Mouse (Mus musculus): ENCODE results near the gene Usp37. TPM values are rescaled to one million over a fixed set of nuclear protein-coding genes. Genes with fewer than 3 reads are reported as not detected.

Usp37 gene
- polyA plus RNA-seq, 1 experiment from 2014 or later = 8.3 TPM

GRCm38 (mm10) chr1:74386714-74387385 is 157.2 kb downstream of the Usp37 start:
- H3K4me1 ChIP-seq (replicated peaks; ENCODE audit: control insufficient read depth, insufficient read depth) = peaks cover 3% of the 10 kb centered on the region; the same call in 1 of the 2 replicates
- H3K27ac ChIP-seq (replicated peaks) = peak overlapping the region; percentile 99
- H3K4me3 ChIP-seq (ENCODE audit: low read depth, low read length) = peak overlapping the region; percentile 51
- H3K36me3 ChIP-seq (ENCODE audit: control insufficient read depth, insufficient read depth, low read length) = no peaks in the 10 kb centered on the region
- 0% methylated on average over 26 of the region's 26 CpGs for WGBS
- H3K4me2 ChIP-seq (replicated peaks; ENCODE audit: low read depth) = peak overlapping the region; percentile 66
- H3K27me3 ChIP-seq (ENCODE audit: control insufficient read depth, insufficient read depth, low read length) = no peaks in the 10 kb centered on the region
- TF ChIP-seq EP300 (optimal IDR thresholded peaks at IDR 0.05) (peak; percentile 81), CTCF (IDR thresholded peaks at IDR 0.05; ENCODE audit: low read depth) (peak; percentile 71)
- H3K9me3 ChIP-seq (ENCODE audit: control insufficient read depth, low read length) = no peaks in the 10 kb centered on the region
- peak overlapping the region; percentile 76 for H3K9ac ChIP-seq (ENCODE audit: low read length)
- DNase-seq (ENCODE audit: low spot score) (peak; percentile 97), ATAC-seq (ENCODE audit: low FRiP score, low TSS enrichment) (peak; percentile 90)

- no peaks in the 10 kb centered on the region for H3K36me3 ChIP-seq (ENCODE audit: control insufficient read depth, insufficient read depth, low read length)
- no peaks in the 10 kb centered on the region for H3K9me3 ChIP-seq (ENCODE audit: control insufficient read depth, low read length)
- WGBS = 44% methylated on average over 7 of the region's 10 CpGs
Measured at GRCm38 (mm10) chr1:74386363-74386713, 157.7 kb downstream of the Usp37 start.

GRCm38 (mm10) chr1:74385531-74385930 is 158.6 kb downstream of the Usp37 start:
- Histone ChIP-seq H3K4me1 (replicated peaks; ENCODE audit: control insufficient read depth, insufficient read depth) (peaks cover 3% of the 10 kb centered on the region; the same call in 1 of the 2 replicates), H3K27me3 (ENCODE audit: control insufficient read depth, insufficient read depth, low read length) (no peaks in the 10 kb centered on the region), H3K4me2 (replicated peaks; ENCODE audit: low read depth) (no peak overlapping the region), H3K4me3 (ENCODE audit: low read depth, low read length) (no peak overlapping the region), H3K27ac (replicated peaks) (no peak overlapping the region), H3K9me3 (ENCODE audit: control insufficient read depth, low read length) (no peaks in the 10 kb centered on the region), H3K36me3 (ENCODE audit: control insufficient read depth, insufficient read depth, low read length) (no peaks in the 10 kb centered on the region), H3K9ac (ENCODE audit: low read length) (no peak overlapping the region)
- no peak for ATAC-seq (ENCODE audit: low FRiP score, low TSS enrichment)
- no peak for DNase-seq (ENCODE audit: low spot score)
- WGBS = 85% methylated on average over 8 of the region's 8 CpGs
- no peak for TF ChIP-seq EP300 (optimal IDR thresholded peaks at IDR 0.05)
- no peak for TF ChIP-seq CTCF (IDR thresholded peaks at IDR 0.05; ENCODE audit: low read depth)

More at GRCm38 (mm10) chr1:74386363-74386713, 157.7 kb downstream of the Usp37 start:
- no peaks in the 10 kb centered on the region for H3K27me3 ChIP-seq (ENCODE audit: control insufficient read depth, insufficient read depth, low read length)
- peak overlapping the region; percentile 51 for H3K4me3 ChIP-seq (ENCODE audit: low read depth, low read length)
- no peak for DNase-seq (ENCODE audit: low spot score)
- peak overlapping the region; percentile 76 for H3K9ac ChIP-seq (ENCODE audit: low read length)
- TF ChIP-seq CTCF (IDR thresholded peaks at IDR 0.05; ENCODE audit: low read depth) = no peak
- TF ChIP-seq EP300 (optimal IDR thresholded peaks at IDR 0.05) = no peak
- H3K4me2 ChIP-seq (replicated peaks; ENCODE audit: low read depth) = peak overlapping the region; percentile 66
- no peak for ATAC-seq (ENCODE audit: low FRiP score, low TSS enrichment)
- peaks cover 3% of the 10 kb centered on the region; the same call in 1 of the 2 replicates for H3K4me1 ChIP-seq (replicated peaks; ENCODE audit: control insufficient read depth, insufficient read depth)
- H3K27ac ChIP-seq (replicated peaks) = peak overlapping the region; percentile 99

MicroRNA genes within 50 kb of the gene (microRNA counts, 519-probe panel; counts per million panel counts)
- microRNA mmu-miR-26b = 5,618 counts per million, percentile 65 among the panel's probes with 10 or more counts

Small RNAs within 50 kb of the gene (microRNA-seq; reads per million reads assigned to microRNA genes)
- gene Gm25035 (not detected), gene Mir26b (41,431 reads per million, percentile 98 among the genes with 10 or more reads in this experiment)

Other genes with a start within 250 kb of the Usp37 start
- 109 and 118 TPM in 2 replicates for gene Tmbim1, start 238.7 kb downstream of the Usp37 start, polyA plus RNA-seq (2015; fragmentation: Nextera tagmentation; extraction: Ambion mirVana)
- 0.50 and 0.73 TPM in 2 replicates for gene Catip, start 182.2 kb downstream of the Usp37 start, polyA plus RNA-seq (2015; fragmentation: Nextera tagmentation; extraction: Ambion mirVana)
- 3.0 and 3.8 TPM in 2 replicates for gene Slc11a1, start 169.1 kb downstream of the Usp37 start, polyA plus RNA-seq (2015; fragmentation: Nextera tagmentation; extraction: Ambion mirVana)
- 45.2 and 47.4 TPM in 2 replicates for gene Ctdsp1, start 152.8 kb downstream of the Usp37 start, polyA plus RNA-seq (2015; fragmentation: Nextera tagmentation; extraction: Ambion mirVana)
- 11.1 and 12.8 TPM in 2 replicates for gene Vil1, start 134.9 kb downstream of the Usp37 start, polyA plus RNA-seq (2015; fragmentation: Nextera tagmentation; extraction: Ambion mirVana)
- 23.7 and 25.4 TPM in 2 replicates for gene Cnot9, start 38.2 kb downstream of the Usp37 start, polyA plus RNA-seq (2015; fragmentation: Nextera tagmentation; extraction: Ambion mirVana)
- 0.31 and 0.36 TPM in 2 replicates for gene Plcd4, start 1.4 kb downstream of the Usp37 start, polyA plus RNA-seq (2015; fragmentation: Nextera tagmentation; extraction: Ambion mirVana)
- gene Zfp142, start 44.0 kb upstream of the Usp37 start, polyA plus RNA-seq (2015; fragmentation: Nextera tagmentation; extraction: Ambion mirVana) = 1.9 and 2.1 TPM in 2 replicates
- 8.6 and 9.6 TPM in 2 replicates for gene Bcs1l, start 44.0 kb upstream of the Usp37 start, polyA plus RNA-seq (2015; fragmentation: Nextera tagmentation; extraction: Ambion mirVana)
- 22.9 and 24.3 TPM in 2 replicates for gene Rnf25, start 57.1 kb upstream of the Usp37 start, polyA plus RNA-seq (2015; fragmentation: Nextera tagmentation; extraction: Ambion mirVana)
- gene Stk36, start 57.2 kb upstream of the Usp37 start, polyA plus RNA-seq (2015; fragmentation: Nextera tagmentation; extraction: Ambion mirVana) = 1.1 and 1.3 TPM in 2 replicates
- gene Ttll4, start 117.5 kb upstream of the Usp37 start, polyA plus RNA-seq (2015; fragmentation: Nextera tagmentation; extraction: Ambion mirVana) = 1.8 and 2.5 TPM in 2 replicates
- 8.8 and 11.3 TPM in 2 replicates for gene Cyp27a1, start 169.3 kb upstream of the Usp37 start, polyA plus RNA-seq (2015; fragmentation: Nextera tagmentation; extraction: Ambion mirVana)
- 0.25 and 0.29 TPM in 2 replicates for gene Prkag3, start 204.9 kb upstream of the Usp37 start, polyA plus RNA-seq (2015; fragmentation: Nextera tagmentation; extraction: Ambion mirVana)
- gene Wnt6, start 227.6 kb upstream of the Usp37 start, polyA plus RNA-seq (2015; fragmentation: Nextera tagmentation; extraction: Ambion mirVana) = 3.6 and 4.8 TPM in 2 replicates
- 8.7 and 10.6 TPM in 2 replicates for gene Wnt10a, start 247.2 kb upstream of the Usp37 start, polyA plus RNA-seq (2015; fragmentation: Nextera tagmentation; extraction: Ambion mirVana)

Measured in stomach, postnatal 0 days (tissue).